Mouse (Mus musculus): Measurements from ENCODE around the gene Oscar. TPM values are rescaled to one million over a fixed set of nuclear protein-coding genes. Genes with fewer than 3 reads are reported as not detected.
A peak's percentile ranks its signal among the peaks of the same experiment; 100 is the strongest.

Oscar gene
- polyA plus RNA-seq, 1 experiment from 2014 or later: 0.43 TPM

Small RNA genes within 50 kb of the gene (microRNA-seq; reads per million reads assigned to microRNA genes)
- not detected for gene Gm25100
- 3.3 reads per million, percentile 16 among the genes with 10 or more reads in this experiment for gene Mir3572

Other genes with a start within 250 kb of the Oscar start
- gene Cacng8, start 225.5 kb downstream of the Oscar start, polyA plus RNA-seq (2015; fragmentation: Nextera tagmentation; extraction: Ambion mirVana): 13.3 and 17.3 TPM in 2 replicates
- gene Cacng6, start 192.0 kb downstream of the Oscar start, polyA plus RNA-seq (2015; fragmentation: Nextera tagmentation; extraction: Ambion mirVana): 0.10 TPM in 1 of 2 replicates, not detected in the other
- not detected in 2 replicates for gene Tarm1, start 113.5 kb downstream of the Oscar start, polyA plus RNA-seq (2015; fragmentation: Nextera tagmentation; extraction: Ambion mirVana)
- gene Ndufa3, start 1.2 kb upstream of the Oscar start, polyA plus RNA-seq (2015; fragmentation: Nextera tagmentation; extraction: Ambion mirVana): 375 and 400 TPM in 2 replicates
- 31.8 and 37.2 TPM in 2 replicates for gene Tfpt, start 13.8 kb upstream of the Oscar start, polyA plus RNA-seq (2015; fragmentation: Nextera tagmentation; extraction: Ambion mirVana)
- 86.7 and 89.1 TPM in 2 replicates for gene Prpf31, start 13.8 kb upstream of the Oscar start, polyA plus RNA-seq (2015; fragmentation: Nextera tagmentation; extraction: Ambion mirVana)
- 37.4 and 38.9 TPM in 2 replicates for gene Cnot3, start 29.1 kb upstream of the Oscar start, polyA plus RNA-seq (2015; fragmentation: Nextera tagmentation; extraction: Ambion mirVana)
- gene Leng1, start 49.7 kb upstream of the Oscar start, polyA plus RNA-seq (2015; fragmentation: Nextera tagmentation; extraction: Ambion mirVana): 12.6 and 13.2 TPM in 2 replicates
- 4.5 and 4.9 TPM in 2 replicates for gene Tmc4, start 61.4 kb upstream of the Oscar start, polyA plus RNA-seq (2015; fragmentation: Nextera tagmentation; extraction: Ambion mirVana)
- 262 and 285 TPM in 2 replicates for gene Tsen34, start 76.7 kb upstream of the Oscar start, polyA plus RNA-seq (2015; fragmentation: Nextera tagmentation; extraction: Ambion mirVana)
- 102 and 118 TPM in 2 replicates for gene Mboat7, start 77.4 kb upstream of the Oscar start, polyA plus RNA-seq (2015; fragmentation: Nextera tagmentation; extraction: Ambion mirVana)
- 646 and 689 TPM in 2 replicates for gene Rps9, start 87.8 kb upstream of the Oscar start, polyA plus RNA-seq (2015; fragmentation: Nextera tagmentation; extraction: Ambion mirVana)
- gene Pirb, start 104.2 kb upstream of the Oscar start, polyA plus RNA-seq (2015; fragmentation: Nextera tagmentation; extraction: Ambion mirVana): 0.23 and 0.31 TPM in 2 replicates
- gene Gm15448, start 209.5 kb upstream of the Oscar start, polyA plus RNA-seq (2015; fragmentation: Nextera tagmentation; extraction: Ambion mirVana): not detected in 2 replicates
- gene Pira2, start 228.9 kb upstream of the Oscar start, polyA plus RNA-seq (2015; fragmentation: Nextera tagmentation; extraction: Ambion mirVana): 0.11 TPM in 1 of 2 replicates, not detected in the other